Mouse (Mus musculus) ES-E14 (cell line): ENCODE measurements around the gene Alg12. TPM values are rescaled to one million over a fixed set of nuclear protein-coding genes. Genes with fewer than 3 reads are reported as not detected.

Source experiments
- DNase-seq: peaks from one replicate; pipeline ENCODE4 v3.0.0-alpha.2; 2013; ENCODE audit warnings: low read depth, low spot score
- H3K27ac ChIP-seq: 2 replicates; pipeline ENCODE4 v1.5.1; 2012; ENCODE audit warnings: low read depth, mild to moderate bottlenecking, low read length, moderate library complexity, mixed read lengths; ENCODE audit not compliant: poor library complexity, insufficient read depth, severe bottlenecking
- H3K36me3 ChIP-seq: 2 replicates; pipeline ENCODE4 v1.6.1; 2012; ENCODE audit warnings: mild to moderate bottlenecking, low read length, moderate library complexity, mixed read lengths; ENCODE audit not compliant: control insufficient read depth, poor library complexity, insufficient read depth, severe bottlenecking
- H3K4me1 ChIP-seq, 2 experiments: fragments of 150-350 bp in 1 of 2; sonication (generic) in 1 of 2; 2 replicates each; pipeline ENCODE4 v1.6.1; 2012; ENCODE audit warnings: low read length in 2 of 2, mild to moderate bottlenecking in 1 of 2, mixed read lengths in 1 of 2; ENCODE audit not compliant: control insufficient read depth in 2 of 2, insufficient read depth in 2 of 2, poor library complexity in 1 of 2
- H3K4me3 ChIP-seq, 2 experiments: fragments of 150-350 bp in 1 of 2; sonication (generic) in 1 of 2; 2 replicates each; pipeline ENCODE4 v1.5.1; 2012; ENCODE audit warnings: low read length in 2 of 2, low read depth in 1 of 2, mild to moderate bottlenecking in 1 of 2, mixed read lengths in 1 of 2; ENCODE audit not compliant: insufficient read depth in 1 of 2, poor library complexity in 1 of 2, severe bottlenecking in 1 of 2
- H3K9ac ChIP-seq: 2 replicates; pipeline ENCODE4 v1.6.1; 2012; ENCODE audit warnings: low read depth, mild to moderate bottlenecking, low read length, mixed read lengths; ENCODE audit not compliant: poor library complexity, insufficient read depth, severe bottlenecking
- H3K9me3 ChIP-seq: fragments of 150-350 bp; sonication (generic); 2 replicates; pipeline ENCODE4 v1.6.1; 2012; ENCODE audit warnings: low read depth, mild to moderate bottlenecking, low read length; ENCODE audit not compliant: control insufficient read depth, insufficient read depth
- CHD2 ChIP-seq: IDR thresholded peaks from 2 replicates; pipeline ENCODE4 v1.6.1; 2014; ENCODE audit warnings: mild to moderate bottlenecking, low read depth, low read length, inconsistent platforms
- HCFC1 ChIP-seq: IDR thresholded peaks from 2 replicates; pipeline ENCODE4 v1.6.1; 2012; ENCODE audit warnings: low read length, inconsistent platforms, borderline replicate concordance; ENCODE audit not compliant: insufficient read depth
- MAFK ChIP-seq: IDR thresholded peaks from 2 replicates; pipeline ENCODE4 v1.6.1; 2014; ENCODE audit warnings: mild to moderate bottlenecking, low read depth, low read length, inconsistent platforms; ENCODE audit not compliant: insufficient read depth
- ZC3H11A ChIP-seq: IDR thresholded peaks from 2 replicates; pipeline ENCODE4 v1.6.1; 2012; ENCODE audit warnings: low read depth, mild to moderate bottlenecking, inconsistent platforms, low read length, borderline replicate concordance
- ZNF384 ChIP-seq: IDR thresholded peaks from 2 replicates; pipeline ENCODE4 v1.6.1; 2012; ENCODE audit warnings: low read depth, low read length, inconsistent platforms
- in situ Hi-C, 2 experiments: fragments of 600-800 bp; cut with MboI; formaldehyde crosslinking; loops; one replicate each; pipeline ENCODE4 v1.15.1; 2025; ENCODE audit warnings: low sequenced_read_pairs in 2 of 2, inconsistent platforms in 1 of 2; ENCODE audit not compliant: unreplicated experiment in 2 of 2
- total RNA-seq: library from RNA; depleted of rRNA; stranded (reverse); fragments of 300-350 nt; gene quantifications from 2 replicates; pipeline ENCODE4 v1.2.3, GENCODE M21; 2012

Alg12 gene
- total RNA-seq, 1 experiment = 17.8 TPM

- H3K4me3 ChIP-seq = peak overlapping the region; percentile 36 to 50; a peak in 3 of 4 replicates
- in situ Hi-C loops = no loop called here
- no peak for TF ChIP-seq HCFC1
- no peaks in the 10 kb centered on the region for H3K36me3 ChIP-seq
- no peak overlapping the region for H3K27ac ChIP-seq
- no peaks in the 10 kb centered on the region for H3K9me3 ChIP-seq
- no peak for DNase-seq
- peak overlapping the region; percentile 49 for H3K9ac ChIP-seq
- peaks cover 5 to 20% of the 10 kb centered on the region in 2 experiments; a peak in 3 of 4 replicates for H3K4me1 ChIP-seq
Observed at GRCm38 (mm10) chr15:88840126-88840525, 21.0 kb upstream of the Alg12 start.

GRCm38 (mm10) chr15:88839271-88839670 lies 20.2 kb upstream of the Alg12 start:
- TF ChIP-seq ZC3H11A (no peak), MAFK (no peak), CHD2 (no peak), HCFC1 (no peak), ZNF384 (no peak)
- DNase-seq = no peak
- no peaks in the 10 kb centered on the region for H3K36me3 ChIP-seq
- in situ Hi-C loops = no loop called here
- no peaks in the 10 kb centered on the region for H3K9me3 ChIP-seq
- H3K9ac ChIP-seq = peak overlapping the region; percentile 49; the same call in 1 of the 2 replicates
- peak overlapping the region; percentile 67 for H3K27ac ChIP-seq
- H3K4me3 ChIP-seq = peak overlapping the region in 1 of 2 experiments; percentile 39; a peak in 2 of 4 replicates
- peaks cover 5 to 20% of the 10 kb centered on the region in 2 experiments; a peak in 3 of 4 replicates for H3K4me1 ChIP-seq

GRCm38 (mm10) chr15:88837977-88838376 lies 18.9 kb upstream of the Alg12 start:
- Histone ChIP-seq H3K36me3 (no peaks in the 10 kb centered on the region), H3K9ac (peak overlapping the region; percentile 44; the same call in 1 of the 2 replicates), H3K9me3 (no peaks in the 10 kb centered on the region), H3K4me3 (peak overlapping the region; percentile 56 to 69; a peak in 3 of 4 replicates), H3K27ac (peak overlapping the region; percentile 83; the same call in 1 of the 2 replicates), H3K4me1 (peaks cover 5 to 20% of the 10 kb centered on the region in 2 experiments; a peak in 3 of 4 replicates)
- DNase-seq = no peak
- in situ Hi-C loops = no loop called here
- TF ChIP-seq CHD2 (no peak), ZC3H11A (no peak), HCFC1 (no peak), ZNF384 (peak; percentile 52; the same call in 1 of the 2 replicates), MAFK (no peak)

GRCm38 (mm10) chr15:88837199-88837932 lies 18.2 kb upstream of the Alg12 start:
- H3K27ac ChIP-seq = peak overlapping the region; percentile 83
- no peak for TF ChIP-seq MAFK
- TF ChIP-seq CHD2 = no peak
- TF ChIP-seq ZNF384 = no peak
- no peak for TF ChIP-seq ZC3H11A
- no peak for TF ChIP-seq HCFC1
- H3K4me1 ChIP-seq = peaks cover 5 to 22% of the 10 kb centered on the region in 2 experiments; a peak in 3 of 4 replicates

More at GRCm38 (mm10) chr15:88837199-88837932, 18.2 kb upstream of the Alg12 start:
- Histone ChIP-seq H3K4me3 (peak overlapping the region; percentile 56 to 69), H3K9me3 (no peaks in the 10 kb centered on the region), H3K9ac (peak overlapping the region; percentile 31; the same call in 1 of the 2 replicates), H3K36me3 (no peaks in the 10 kb centered on the region)
- DNase-seq = peak; percentile 81
- in situ Hi-C loops = no loop called here
